Mouse (Mus musculus) liver, adult 2 months (tissue): ENCODE results near the gene Ninj1.

ENCODE experiments used
- CTCF ChIP-seq: fragments of 200-500 bp; IDR thresholded peaks from 2 replicates; pipeline ENCODE4 v1.5.1; 2011; ENCODE audit warnings: low read depth, low read length, control low read depth
- POLR2A ChIP-seq: fragments of 200-500 bp; IDR thresholded peaks from 2 replicates; pipeline ENCODE4 v1.6.1; 2011; ENCODE audit warnings: low read length, control low read depth; ENCODE audit not compliant: insufficient read depth; ENCODE audit errors: extremely low read depth

DNA sequence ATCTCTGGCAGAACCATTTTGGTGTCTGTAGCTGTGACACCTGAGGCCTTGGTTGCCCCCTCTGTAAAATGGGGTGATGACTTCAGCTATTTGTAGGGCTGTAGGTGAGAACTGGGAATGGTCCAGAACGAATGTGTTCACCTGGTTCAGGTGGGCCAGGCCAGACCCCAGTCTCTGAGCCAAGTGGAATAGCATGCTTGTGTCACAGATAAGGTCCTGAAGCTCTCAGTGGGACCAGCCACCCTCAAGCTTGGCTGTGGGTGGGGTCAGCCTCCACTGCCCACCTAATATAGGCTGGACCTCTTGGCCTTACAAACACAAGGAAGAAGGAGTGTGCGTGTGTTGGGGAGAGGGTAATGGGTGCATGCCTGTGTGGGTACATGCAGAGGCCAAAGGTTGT lies 19.1 kb downstream of the Ninj1 start:
- TF ChIP-seq POLR2A (no peak), CTCF (no peak)
